7 mouse cellular contexts compared by ENCODE assay signal in genomic region chr17:13457942-13458341, GRCm38 (mm10).
DNase-seq lines count a peak whose midpoint lies in the region; ATAC-seq and TF ChIP-seq lines count a peak whose summit lies in the region.
"Not testable (repeated sequence)": the region's sequence is repeated elsewhere in the genome, so short reads cannot be mapped to it uniquely, and the experiment has no call there.

No protein-coding gene starts in this region.

- H3K36me3 ChIP-seq in embryonic facial prominence, embryonic 11.5 days (replicated peaks; ENCODE audit: control insufficient read depth, insufficient read depth, low read depth, low read length); hindbrain, embryonic 11.5 days (ENCODE audit: control insufficient read depth, insufficient read depth, low read length); hindbrain, postnatal 0 days (ENCODE audit: insufficient read depth, low read length); kidney, embryonic 16.5 days (ENCODE audit: insufficient read depth, low read length); limb, embryonic 15.5 days; midbrain, embryonic 15.5 days (replicated peaks); midbrain, postnatal 0 days (ENCODE audit: insufficient read depth, low read length): not testable (repeated sequence)

- H3K27ac ChIP-seq in embryonic facial prominence, embryonic 11.5 days (replicated peaks; ENCODE audit: low read depth, low read length); hindbrain, embryonic 11.5 days (ENCODE audit: low read depth, low read length); hindbrain, postnatal 0 days; kidney, embryonic 16.5 days (ENCODE audit: low read length); limb, embryonic 15.5 days; midbrain, embryonic 15.5 days; midbrain, postnatal 0 days (ENCODE audit: low read depth, low read length): not testable (repeated sequence)

- H3K4me3 ChIP-seq in embryonic facial prominence, embryonic 11.5 days (ENCODE audit: low read depth, low read length); hindbrain, embryonic 11.5 days (ENCODE audit: low read depth, low read length); hindbrain, postnatal 0 days (ENCODE audit: low read length); kidney, embryonic 16.5 days (ENCODE audit: low read length); limb, embryonic 15.5 days; midbrain, embryonic 15.5 days; midbrain, postnatal 0 days (ENCODE audit: low read depth, low read length): not testable (repeated sequence)

- not testable (repeated sequence) for H3K9ac ChIP-seq in embryonic facial prominence, embryonic 11.5 days (replicated peaks; ENCODE audit: low read length); hindbrain, embryonic 11.5 days (ENCODE audit: low read depth, low read length); hindbrain, postnatal 0 days (replicated peaks; ENCODE audit: low read length); kidney, embryonic 16.5 days (replicated peaks; ENCODE audit: low read length); limb, embryonic 15.5 days; midbrain, embryonic 15.5 days; midbrain, postnatal 0 days (replicated peaks; ENCODE audit: low read length, poor library complexity, severe bottlenecking)

- TF ChIP-seq CTCF in hindbrain, postnatal 0 days (IDR thresholded peaks at IDR 0.05; ENCODE audit: low read depth); midbrain, postnatal 0 days (IDR thresholded peaks at IDR 0.05): not testable (repeated sequence)

- not testable (repeated sequence) for H3K9me3 ChIP-seq in embryonic facial prominence, embryonic 11.5 days (replicated peaks; ENCODE audit: control insufficient read depth, low read length); hindbrain, embryonic 11.5 days (ENCODE audit: control insufficient read depth, low read length); hindbrain, postnatal 0 days (ENCODE audit: low read length); kidney, embryonic 16.5 days (ENCODE audit: low read length); limb, embryonic 15.5 days; midbrain, embryonic 15.5 days; midbrain, postnatal 0 days (ENCODE audit: low read length)

- ATAC-seq in embryonic facial prominence, embryonic 11.5 days (replicated peaks; ENCODE audit: insufficient number of reproducible peaks, low FRiP score, low TSS enrichment, low read depth), result 0 out of 2 replicates have a peak, but pooled peaks have one; percentile 32
- ATAC-seq in hindbrain, embryonic 11.5 days (ENCODE audit: low FRiP score), result peak; percentile 36; the same call in 1 of the 2 replicates
- ATAC-seq in hindbrain, postnatal 0 days, result peak; percentile 19; the same call in 1 of the 2 replicates
- ATAC-seq in kidney, embryonic 16.5 days (ENCODE audit: low FRiP score, low TSS enrichment), result peak; percentile 21; the same call in 1 of the 2 replicates
- 0 out of 2 replicates have a peak, but pooled peaks have one; percentile 35 for ATAC-seq in limb, embryonic 15.5 days (ENCODE audit: insufficient number of reproducible peaks, low FRiP score, low TSS enrichment, low read depth)
- ATAC-seq in midbrain, embryonic 15.5 days (replicated peaks), result 0 out of 2 replicates have a peak, but pooled peaks have one; percentile 24
- 0 out of 2 replicates have a peak, but pooled peaks have one; percentile 24 for ATAC-seq in midbrain, postnatal 0 days (ENCODE audit: low FRiP score)

- 74% methylated on average over 2 of the region's 2 CpGs for WGBS in embryonic facial prominence, embryonic 11.5 days
- 85% methylated on average over 2 of the region's 2 CpGs for WGBS in hindbrain, embryonic 11.5 days
- 65% methylated on average over 1 of the region's 2 CpGs for WGBS in hindbrain, postnatal 0 days
- WGBS in kidney, embryonic 16.5 days, result 85% methylated on average over 2 of the region's 2 CpGs
- WGBS in limb, embryonic 15.5 days, result 79% methylated on average over 2 of the region's 2 CpGs
- 89% methylated on average over 2 of the region's 2 CpGs for WGBS in midbrain, embryonic 15.5 days
- 71% methylated on average over 2 of the region's 2 CpGs for WGBS in midbrain, postnatal 0 days

- not testable (repeated sequence) for H3K27me3 ChIP-seq in embryonic facial prominence, embryonic 11.5 days (ENCODE audit: control insufficient read depth, insufficient read depth, low read length); hindbrain, embryonic 11.5 days (ENCODE audit: control insufficient read depth, insufficient read depth, low read length); hindbrain, postnatal 0 days (ENCODE audit: insufficient read depth, low read length); kidney, embryonic 16.5 days (ENCODE audit: insufficient read depth, low read length); limb, embryonic 15.5 days; midbrain, embryonic 15.5 days (replicated peaks); midbrain, postnatal 0 days (ENCODE audit: insufficient read depth, low read length)

- H3K4me2 ChIP-seq in embryonic facial prominence, embryonic 11.5 days (ENCODE audit: low read depth, low read length); hindbrain, embryonic 11.5 days (replicated peaks; ENCODE audit: low read depth, low read length); hindbrain, postnatal 0 days (ENCODE audit: low read depth, low read length); kidney, embryonic 16.5 days (replicated peaks; ENCODE audit: low read depth, low read length); limb, embryonic 15.5 days; midbrain, embryonic 15.5 days; midbrain, postnatal 0 days (ENCODE audit: low read depth, low read length, poor library complexity, severe bottlenecking): not testable (repeated sequence)

- not testable (repeated sequence) for H3K4me1 ChIP-seq in embryonic facial prominence, embryonic 11.5 days (ENCODE audit: control insufficient read depth, insufficient read depth, low read length); hindbrain, embryonic 11.5 days (replicated peaks; ENCODE audit: control insufficient read depth, insufficient read depth, low read length); hindbrain, postnatal 0 days (ENCODE audit: insufficient read depth, low read length); kidney, embryonic 16.5 days (ENCODE audit: insufficient read depth, low read length); limb, embryonic 15.5 days; midbrain, embryonic 15.5 days; midbrain, postnatal 0 days (ENCODE audit: insufficient read depth, low read length)

- DNase-seq in embryonic facial prominence, embryonic 11.5 days (ENCODE audit: low spot score); hindbrain, embryonic 11.5 days (ENCODE audit: low spot score); hindbrain, postnatal 0 days (ENCODE audit: low spot score); midbrain, postnatal 0 days (ENCODE audit: low spot score): not testable (repeated sequence)
